Mouse (Mus musculus) cerebellum, postnatal 14 days (tissue): ENCODE data around the gene Fv1.
A peak's percentile ranks its signal among the peaks of the same experiment; 100 is the strongest.

Experiments
- DNase-seq, 2 experiments: peaks; one replicate each; pipeline ENCODE4 v3.0.0; 2021; ENCODE audit warnings: mixed read lengths in 2 of 2

Fv1 gene

DNA sequence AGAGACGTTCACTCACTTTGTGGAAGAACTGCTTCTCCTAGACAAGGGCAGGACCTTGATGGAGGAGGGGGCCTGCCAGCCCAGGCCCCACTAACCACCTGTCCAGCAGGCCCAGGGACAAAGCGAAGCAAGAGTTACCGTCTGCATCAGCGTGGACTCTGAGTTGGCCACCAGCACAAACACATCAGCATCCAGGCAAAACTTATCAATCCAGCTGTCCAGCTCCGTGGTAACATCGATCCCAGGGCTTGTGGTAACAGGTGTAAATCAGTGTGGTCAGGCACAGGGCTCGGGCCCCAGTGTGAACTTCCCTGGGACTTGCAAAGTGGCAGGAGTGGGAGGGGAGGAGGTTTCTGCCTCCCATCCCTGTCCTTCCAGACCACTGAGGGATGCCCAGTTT is 18.5 kb downstream of the Fv1 start:
- DNase-seq = no peak

DNA sequence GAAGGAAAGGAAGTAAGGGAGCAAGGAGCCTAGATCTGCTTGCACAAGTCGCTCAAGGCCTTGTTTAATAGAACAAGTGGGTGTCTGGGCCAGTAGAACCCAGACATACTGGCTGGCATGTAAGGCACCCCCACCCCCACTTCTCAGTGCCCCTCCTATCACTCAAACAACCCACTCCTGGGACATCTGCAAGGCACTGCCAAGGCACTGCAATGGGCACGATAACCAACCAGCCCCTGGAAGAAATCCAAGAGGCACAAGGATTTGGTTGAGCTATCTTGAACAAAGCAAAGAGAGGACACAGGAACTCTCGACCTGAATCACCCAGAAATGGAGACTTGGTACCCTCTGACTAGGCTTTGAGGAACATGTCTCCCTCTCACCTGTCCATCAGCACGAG is 19.5 kb downstream of the Fv1 start:
- DNase-seq = no peak

DNA sequence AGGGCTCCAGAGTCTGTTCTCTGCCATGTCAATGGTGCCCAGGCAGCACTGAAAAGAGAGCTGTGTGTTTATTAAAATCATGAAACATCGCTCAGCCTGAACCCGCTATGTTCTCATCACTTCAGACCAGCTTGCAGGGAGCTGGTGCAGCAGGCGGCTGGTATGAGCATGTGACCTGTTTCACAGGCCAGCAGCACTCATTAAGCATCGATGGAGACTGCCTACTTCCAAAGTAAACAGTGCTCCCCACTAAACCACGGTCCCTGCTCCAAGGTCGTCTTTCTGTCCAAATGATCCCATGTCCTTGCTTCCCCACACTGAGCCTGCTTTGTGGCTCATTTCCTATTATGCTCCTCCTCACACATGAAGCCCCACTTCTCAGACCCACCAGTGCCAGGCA is 21.6 kb downstream of the Fv1 start:
- no peak for DNase-seq

DNA sequence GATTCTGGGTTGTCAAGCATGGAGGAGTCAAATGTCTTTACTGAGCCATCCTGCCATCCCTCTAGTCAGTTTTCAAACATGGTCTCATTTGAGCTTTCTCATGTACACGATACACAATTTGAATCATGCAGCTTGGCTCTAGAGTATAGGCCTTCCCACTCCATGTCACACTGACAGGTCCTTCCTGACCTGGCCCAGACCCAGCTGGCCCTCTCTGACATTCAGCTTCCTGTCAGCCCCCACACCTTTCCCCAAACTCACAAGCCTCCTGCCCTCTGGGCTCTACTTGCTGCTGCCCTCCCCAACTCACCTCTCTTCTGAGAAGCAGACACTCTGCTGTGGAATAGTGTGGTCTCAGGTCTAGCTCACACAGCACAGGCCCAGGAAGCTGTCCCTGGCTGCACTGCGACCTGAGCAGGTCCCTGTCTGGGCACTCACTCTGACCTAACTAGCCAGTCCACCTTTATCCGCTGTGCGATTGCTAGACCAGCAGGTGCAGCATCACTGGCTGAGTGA is 27.1 kb downstream of the Fv1 start:
- DNase-seq = no peak

DNA sequence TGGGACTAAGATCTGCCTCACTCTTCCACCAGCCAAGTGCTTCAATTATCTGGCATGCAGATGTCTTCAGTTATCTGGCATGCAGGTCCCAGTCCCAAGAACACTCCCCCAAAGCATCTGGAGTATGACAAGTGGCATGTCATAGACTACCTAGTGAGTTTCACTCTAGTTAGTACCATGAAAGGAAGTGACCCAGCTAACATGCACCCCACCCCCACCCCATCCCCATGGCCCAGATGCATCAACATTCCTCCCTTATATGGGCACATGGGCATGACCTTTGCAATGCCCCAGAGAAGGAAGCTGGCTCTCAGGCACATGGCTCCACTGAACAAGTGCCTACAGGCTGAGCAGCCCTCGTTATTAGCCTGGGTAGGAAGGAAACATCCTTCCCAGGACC is 27.6 kb downstream of the Fv1 start:
- DNase-seq = no peak

DNA sequence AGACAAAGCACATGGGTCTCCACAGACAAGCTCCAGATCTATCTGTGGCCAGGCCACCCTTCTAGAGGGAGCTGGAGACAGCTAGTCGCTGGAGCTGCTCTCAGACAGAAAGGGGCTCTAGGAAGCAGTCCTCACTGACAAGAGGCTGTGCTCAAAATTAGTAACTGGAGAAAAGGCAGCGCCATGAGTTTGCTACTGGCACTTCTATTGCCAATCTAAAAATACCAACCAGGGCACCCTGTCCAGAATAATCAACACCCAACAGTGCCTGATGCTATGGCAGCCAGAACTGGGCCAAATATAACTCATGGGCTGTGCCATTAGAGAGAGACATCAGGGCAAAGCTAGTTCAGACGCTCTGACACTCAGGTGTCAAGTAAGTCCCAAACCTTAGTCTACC is 28.6 kb downstream of the Fv1 start:
- peak in 1 of 2 experiments; percentile 43 for DNase-seq

DNA sequence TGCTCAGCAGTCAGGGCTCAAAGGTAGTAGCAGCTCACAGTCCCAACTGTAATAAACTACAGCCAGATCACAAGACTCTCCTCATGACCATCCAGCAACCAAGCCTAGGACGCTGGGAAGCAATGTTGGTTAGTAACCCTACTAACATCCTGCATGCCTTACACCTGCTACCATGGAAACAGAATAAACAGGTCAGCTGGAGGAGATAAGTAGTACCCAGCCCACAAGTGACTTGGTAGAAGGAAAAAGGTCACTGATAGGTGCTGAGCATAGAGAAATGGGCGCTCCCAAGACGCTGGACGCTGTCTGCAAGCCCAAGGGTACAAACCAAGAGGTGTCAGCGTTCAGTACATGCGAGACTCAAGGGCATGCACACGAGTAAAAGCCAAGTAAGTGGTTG is 31.7 kb downstream of the Fv1 start:
- DNase-seq = no peak

DNA sequence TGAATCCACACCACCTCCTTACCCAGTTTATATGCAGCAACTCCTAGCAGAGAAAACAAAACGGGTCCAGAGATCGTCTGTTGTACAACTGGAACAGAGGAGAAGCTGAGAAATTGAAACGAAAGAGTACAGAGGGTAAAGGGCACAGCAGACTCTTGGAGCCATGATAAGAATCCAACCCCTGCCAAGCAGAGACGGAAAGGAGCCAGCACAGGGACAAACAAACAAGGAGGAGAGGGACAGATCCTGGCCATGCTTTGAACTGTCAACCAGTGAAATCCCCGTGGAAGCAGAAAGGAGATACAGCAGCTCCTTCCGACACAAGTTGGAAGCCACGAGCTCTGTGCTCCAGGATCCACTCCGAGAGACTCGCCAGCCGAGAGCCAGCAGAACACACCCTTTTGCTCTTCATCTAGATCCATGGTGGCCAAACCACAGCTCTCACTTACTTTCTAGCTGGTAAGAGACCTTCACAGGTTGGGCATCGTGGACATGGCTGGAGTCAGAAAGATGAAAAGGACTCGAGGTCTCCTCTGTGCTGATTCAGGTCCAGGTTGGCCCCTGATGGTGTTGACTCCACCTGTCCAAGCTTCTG is 34.2 kb downstream of the Fv1 start:
- DNase-seq = no peak

DNA sequence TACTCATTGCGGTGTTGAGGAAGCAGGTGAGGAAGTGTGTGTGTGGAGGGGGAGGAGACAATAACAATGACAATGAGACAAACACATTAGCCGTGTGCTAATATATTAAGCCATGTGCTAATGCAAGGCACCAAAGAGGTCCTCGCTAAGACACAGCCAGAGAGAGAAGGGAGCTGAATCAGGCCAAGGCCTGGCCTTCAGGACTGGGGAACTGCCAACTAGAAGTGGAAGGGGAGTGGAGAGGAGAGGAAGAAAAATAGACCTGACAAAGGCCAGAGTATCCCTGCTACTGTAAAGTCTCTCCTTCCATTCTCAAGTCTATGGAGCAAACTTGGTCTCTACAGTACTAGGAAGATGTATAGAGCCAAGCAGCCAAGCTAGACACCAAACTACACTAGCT is 34.8 kb downstream of the Fv1 start:
- DNase-seq = no peak

DNA sequence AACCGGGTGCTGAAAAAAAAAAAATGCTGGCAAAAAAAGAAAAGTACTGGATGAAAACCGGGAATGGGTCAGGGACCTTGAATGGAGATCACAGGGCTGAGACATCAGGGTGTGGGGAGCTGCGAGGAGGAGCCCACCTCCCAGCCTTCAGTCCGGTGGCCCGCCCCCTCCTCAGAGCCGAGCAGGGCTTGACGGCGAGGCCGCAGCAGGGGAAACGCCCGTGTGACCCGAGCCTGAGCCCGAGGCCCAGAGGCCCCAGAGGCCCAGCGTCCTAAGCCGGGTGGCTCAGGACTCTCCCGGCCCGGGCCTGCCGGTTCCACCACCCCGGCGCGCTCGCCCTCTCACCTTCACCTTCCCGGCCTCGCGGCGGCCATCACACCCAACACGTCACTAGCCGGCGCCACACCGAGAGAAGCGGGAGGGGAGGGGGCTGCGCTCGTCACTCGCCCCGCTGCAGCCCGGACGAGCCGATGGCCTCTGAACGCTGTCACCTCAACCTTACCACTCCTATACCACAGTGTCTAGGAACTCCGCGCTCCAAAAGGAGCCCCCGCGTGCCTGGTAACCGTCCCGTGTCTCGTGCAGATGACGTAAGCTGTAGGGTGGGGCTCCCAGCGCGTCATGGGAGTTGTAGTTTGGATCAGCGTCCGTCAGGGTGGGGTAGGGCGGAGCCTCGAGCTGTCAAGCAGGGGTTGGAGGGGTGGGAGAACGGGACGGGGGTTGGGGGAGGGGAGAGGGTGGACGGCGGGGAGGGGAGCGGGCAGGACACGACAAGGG is 35.7 kb downstream of the Fv1 start, which contains the start of gene Mfn2:
Gene Mfn2, minus strand, starts transcription at position 392 of the 777 bp plus-strand sequence.
- peak; percentile 92 to 95 for DNase-seq

DNA sequence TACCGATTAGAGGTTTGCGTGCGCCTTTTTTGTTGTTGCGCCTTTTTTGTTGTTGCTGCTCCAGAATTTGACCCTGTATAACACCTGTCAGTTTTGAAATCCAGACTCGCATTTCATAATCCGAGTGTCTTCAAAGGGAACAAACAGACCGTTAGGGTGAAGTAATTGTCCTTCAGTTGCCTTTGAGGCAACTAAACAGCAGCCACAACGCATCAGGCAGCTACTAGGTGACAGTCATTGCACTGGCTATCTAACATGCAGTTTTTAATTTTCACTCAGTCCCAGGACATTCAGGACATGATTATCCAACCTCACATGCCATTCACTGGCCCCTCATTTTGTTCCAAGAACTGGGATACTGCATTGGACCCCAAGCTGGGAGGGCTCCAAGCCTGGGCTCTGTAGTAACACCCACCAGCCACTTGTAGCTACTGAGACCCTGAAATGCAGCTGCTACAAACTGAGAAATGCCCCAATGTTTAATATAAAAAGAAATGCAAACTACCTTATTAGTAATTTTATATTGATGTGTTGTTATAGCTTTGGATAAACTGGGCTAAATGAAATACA is 36.4 kb downstream of the Fv1 start:
- DNase-seq = peak in 1 of 2 experiments; percentile 44

DNA sequence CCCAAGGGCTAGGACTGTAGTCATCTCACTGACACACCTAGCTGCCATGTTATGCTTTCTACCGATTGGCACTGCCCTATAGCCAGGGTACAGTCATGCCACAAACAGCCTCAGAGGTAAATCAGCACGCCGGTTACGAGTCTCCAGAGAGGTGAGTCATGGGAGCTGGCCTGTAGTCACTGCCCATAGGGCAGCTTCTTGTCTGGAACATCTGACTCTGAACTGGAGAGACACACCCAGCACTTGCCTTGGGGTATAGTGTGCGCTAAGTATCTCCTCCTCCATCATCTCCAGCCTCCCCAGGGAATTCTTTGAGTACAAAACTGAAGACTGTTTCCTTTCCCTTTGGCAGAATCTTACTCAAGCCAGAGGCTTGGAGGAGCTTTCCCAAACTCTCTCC is 37.5 kb downstream of the Fv1 start:
- DNase-seq = no peak

DNA sequence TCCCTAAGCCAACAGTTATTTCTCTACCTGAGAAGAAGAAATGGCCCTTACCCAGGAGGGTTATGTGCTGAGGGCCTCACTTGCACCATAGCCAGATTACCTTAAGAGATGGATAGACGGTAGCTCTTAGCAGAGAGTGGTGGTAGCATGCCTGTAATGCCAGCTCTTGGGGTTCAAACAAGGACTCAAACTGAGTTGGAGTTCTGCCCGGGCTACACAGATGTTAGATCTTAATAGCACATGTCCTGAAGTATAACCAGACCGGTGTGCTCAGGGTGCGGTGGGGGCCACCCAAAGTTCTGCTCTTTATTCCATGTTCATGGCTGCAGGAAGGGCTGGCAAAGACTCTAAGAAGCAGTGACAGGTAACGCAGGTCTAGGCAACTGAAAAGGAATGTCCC is 40.7 kb downstream of the Fv1 start:
- no peak for DNase-seq

DNA sequence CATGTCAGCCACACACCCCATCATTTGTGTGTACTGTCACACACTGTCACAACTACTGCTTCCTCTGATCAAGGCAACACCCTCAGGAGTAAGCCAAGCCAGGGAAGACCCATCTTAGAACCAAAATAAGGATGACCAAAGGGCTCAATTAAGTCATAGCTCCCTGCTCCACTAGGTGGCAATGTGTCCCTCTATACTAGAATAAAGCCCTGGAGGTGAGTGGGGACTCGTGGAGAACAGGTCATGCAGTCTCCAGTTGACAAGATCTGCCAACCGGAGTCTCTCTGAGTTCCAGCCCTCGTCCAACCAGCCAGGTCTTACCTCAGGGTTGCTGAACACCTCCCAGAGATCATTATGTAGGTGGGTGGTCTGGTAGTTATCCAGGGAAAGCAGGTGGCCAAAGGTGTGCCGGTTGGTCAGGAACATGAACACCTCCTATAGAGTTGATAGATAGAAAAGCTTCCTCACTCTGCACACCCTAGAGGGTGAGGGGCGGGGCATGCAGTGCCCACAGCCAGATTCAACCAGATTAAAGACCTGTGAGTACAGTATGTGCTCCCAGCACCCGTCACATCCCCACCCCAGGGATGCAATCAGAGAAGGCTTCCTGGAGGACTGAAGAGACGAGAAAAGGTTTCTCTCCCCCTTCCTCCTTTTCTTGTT is 49.8 kb downstream of the Fv1 start:
- DNase-seq = peak; percentile 62 to 76
